Mouse (Mus musculus) neural tube, embryonic 11.5 days (tissue): ENCODE data around the gene Glis3. TPM values are rescaled to one million over a fixed set of nuclear protein-coding genes. Genes with fewer than 3 reads are reported as not detected.

Experiments
- ATAC-seq: fragments of 200-750 bp; cut with Nextera tagmentation; 2 replicates; pipeline ENCODE4 v1.8.0; 2017; ENCODE audit warnings: moderate number of reproducible peaks, mild to moderate bottlenecking, moderate TSS enrichment, moderate library complexity; ENCODE audit not compliant: insufficient read depth, low FRiP score, low TSS enrichment
- DNase-seq: peaks from one replicate; pipeline ENCODE4 v3.0.0-alpha.2; 2015; ENCODE audit warnings: low spot score
- H3K27ac ChIP-seq: fragments of 300-500 bp; sonication (generic); 2 replicates; pipeline ENCODE4 v1.5.1; 2014; ENCODE audit warnings: low read depth, mild to moderate bottlenecking, low read length
- H3K27me3 ChIP-seq: fragments of 300-500 bp; sonication (generic); 2 replicates; pipeline ENCODE4 v1.6.1; 2014; ENCODE audit warnings: mild to moderate bottlenecking, low read length, mixed read lengths; ENCODE audit not compliant: control insufficient read depth, insufficient read depth
- H3K36me3 ChIP-seq: fragments of 300-500 bp; sonication (generic); 2 replicates; pipeline ENCODE4 v1.6.1; 2014; ENCODE audit warnings: mild to moderate bottlenecking, low read length, moderate library complexity, mixed read lengths; ENCODE audit not compliant: control insufficient read depth, insufficient read depth
- H3K4me1 ChIP-seq: fragments of 300-500 bp; sonication (generic); 2 replicates; pipeline ENCODE4 v1.6.1; 2014; ENCODE audit warnings: low read length, mixed read lengths; ENCODE audit not compliant: control insufficient read depth, insufficient read depth
- H3K4me2 ChIP-seq: fragments of 300-500 bp; sonication (generic); 2 replicates; pipeline ENCODE4 v1.6.1; 2014; ENCODE audit warnings: low read depth, mild to moderate bottlenecking, moderate library complexity
- H3K4me3 ChIP-seq: fragments of 300-500 bp; sonication (generic); 2 replicates; pipeline ENCODE4 v1.5.1; 2014; ENCODE audit warnings: low read depth, low read length
- H3K9ac ChIP-seq: fragments of 300-500 bp; sonication (generic); 2 replicates; pipeline ENCODE4 v1.6.1; 2014; ENCODE audit warnings: mild to moderate bottlenecking, low read length
- H3K9me3 ChIP-seq: fragments of 300-500 bp; sonication (generic); 2 replicates; pipeline ENCODE4 v1.6.1; 2016; ENCODE audit warnings: low read length; ENCODE audit not compliant: control insufficient read depth
- WGBS: fragments of 180-500 bp; shearing (Covaris S2); extraction: QIAGEN DNeasy Blood & Tissue Kit; methylation state at CpG from one replicate; pipeline ENCODE4 v1.1.7; 2014; 5-methylcytosine and 5-hydroxymethylcytosine counted together
- polyA plus RNA-seq: library from polyadenylated mRNA; unstranded; fragments of >200 nt; fragmentation: Nextera tagmentation; extraction: Ambion mirVana; gene quantifications from 2 replicates; pipeline ENCODE4 v1.2.1, GENCODE M21; 2014

Gene Glis3
- polyA plus RNA-seq, 1 experiment from 2014 or later, result 1.6 TPM

GRCm38 (mm10) chr19:28360884-28361283 lies 319.0 kb downstream of the Glis3 start:
- Histone ChIP-seq H3K27ac (no peak overlapping the region), H3K9ac (no peak overlapping the region), H3K4me3 (no peak overlapping the region), H3K9me3 (no peaks in the 10 kb centered on the region), H3K4me2 (no peak overlapping the region), H3K4me1 (no peaks in the 10 kb centered on the region), H3K36me3 (no peaks in the 10 kb centered on the region), H3K27me3 (no peaks in the 10 kb centered on the region)
- ATAC-seq (no peak), DNase-seq (no peak)
- WGBS, result 89% methylated on average over 4 of the region's 4 CpGs

- no peak for DNase-seq
- no peaks in the 10 kb centered on the region for H3K36me3 ChIP-seq
- H3K4me3 ChIP-seq, result no peak overlapping the region
- no peak overlapping the region for H3K27ac ChIP-seq
- no peaks in the 10 kb centered on the region for H3K4me1 ChIP-seq
- no peak overlapping the region for H3K9ac ChIP-seq
- H3K9me3 ChIP-seq, result no peaks in the 10 kb centered on the region
- ATAC-seq, result no peak
- WGBS, result 87% methylated on average over 9 of the region's 9 CpGs
- H3K27me3 ChIP-seq, result no peaks in the 10 kb centered on the region
- H3K4me2 ChIP-seq, result no peak overlapping the region
These were observed 322.3 kb downstream of the Glis3 start for GRCm38 (mm10) chr19:28357595-28357994.

- no peak; the same call in 1 of the 2 replicates for ATAC-seq
These were observed 328.5 kb downstream of the Glis3 start for GRCm38 (mm10) chr19:28351068-28352066.

GRCm38 (mm10) chr19:28347080-28347825 lies 332.6 kb downstream of the Glis3 start:
- no peaks in the 10 kb centered on the region for H3K4me1 ChIP-seq
- no peaks in the 10 kb centered on the region for H3K36me3 ChIP-seq
- no peak overlapping the region for H3K4me3 ChIP-seq
- H3K9ac ChIP-seq, result no peak overlapping the region
- WGBS, result 56% methylated on average over 13 of the region's 13 CpGs
- H3K27ac ChIP-seq, result no peak overlapping the region
- H3K27me3 ChIP-seq, result no peaks in the 10 kb centered on the region
- no peak for DNase-seq
- H3K9me3 ChIP-seq, result no peaks in the 10 kb centered on the region
- no peak overlapping the region for H3K4me2 ChIP-seq
- ATAC-seq, result no peak

More at GRCm38 (mm10) chr19:28351068-28352066, 328.5 kb downstream of the Glis3 start:
- no peaks in the 10 kb centered on the region for H3K27me3 ChIP-seq
- H3K4me1 ChIP-seq, result no peaks in the 10 kb centered on the region
- no peak overlapping the region for H3K27ac ChIP-seq
- H3K36me3 ChIP-seq, result no peaks in the 10 kb centered on the region
- no peak overlapping the region for H3K4me2 ChIP-seq
- no peak overlapping the region for H3K4me3 ChIP-seq
- WGBS, result 70% methylated on average over 13 of the region's 13 CpGs
- DNase-seq, result no peak
- H3K9me3 ChIP-seq, result no peaks in the 10 kb centered on the region
- no peak overlapping the region for H3K9ac ChIP-seq

GRCm38 (mm10) chr19:28343640-28344039 lies 336.2 kb downstream of the Glis3 start:
- 93% methylated on average over 7 of the region's 7 CpGs for WGBS
- Histone ChIP-seq H3K9me3 (no peaks in the 10 kb centered on the region), H3K27me3 (no peaks in the 10 kb centered on the region), H3K36me3 (no peaks in the 10 kb centered on the region), H3K4me1 (no peaks in the 10 kb centered on the region), H3K27ac (no peak overlapping the region), H3K4me3 (no peak overlapping the region), H3K9ac (no peak overlapping the region), H3K4me2 (no peak overlapping the region)
- ATAC-seq, result no peak
- DNase-seq, result no peak

GRCm38 (mm10) chr19:28337574-28337973 lies 342.3 kb downstream of the Glis3 start:
- no peak overlapping the region for H3K27ac ChIP-seq
- DNase-seq (no peak), ATAC-seq (no peak)
- 66% methylated on average over 3 of the region's 3 CpGs for WGBS
- H3K4me1 ChIP-seq, result peaks cover 12% of the 10 kb centered on the region
- H3K36me3 ChIP-seq, result no peaks in the 10 kb centered on the region
- H3K9me3 ChIP-seq, result no peaks in the 10 kb centered on the region
- H3K4me3 ChIP-seq, result no peak overlapping the region
- no peak overlapping the region for H3K4me2 ChIP-seq
- no peaks in the 10 kb centered on the region for H3K27me3 ChIP-seq
- H3K9ac ChIP-seq, result no peak overlapping the region

- no peak overlapping the region for H3K27ac ChIP-seq
- no peak for ATAC-seq
- no peaks in the 10 kb centered on the region for H3K27me3 ChIP-seq
- no peaks in the 10 kb centered on the region for H3K36me3 ChIP-seq
- H3K9ac ChIP-seq, result no peak overlapping the region
- H3K4me2 ChIP-seq, result no peak overlapping the region
- no peaks in the 10 kb centered on the region for H3K9me3 ChIP-seq
- 60% methylated on average over 4 of the region's 4 CpGs for WGBS
- peaks cover 12% of the 10 kb centered on the region for H3K4me1 ChIP-seq
- H3K4me3 ChIP-seq, result no peak overlapping the region
- no peak for DNase-seq
These were observed 343.0 kb downstream of the Glis3 start for GRCm38 (mm10) chr19:28336651-28337510.

- H3K9ac ChIP-seq, result no peak overlapping the region
- WGBS, result 73% methylated on average over 8 of the region's 8 CpGs
- H3K4me2 ChIP-seq, result no peak overlapping the region
- no peak for DNase-seq
- H3K27me3 ChIP-seq, result no peaks in the 10 kb centered on the region
- no peaks in the 10 kb centered on the region for H3K36me3 ChIP-seq
- H3K9me3 ChIP-seq, result no peaks in the 10 kb centered on the region
- no peak overlapping the region for H3K4me3 ChIP-seq
- H3K27ac ChIP-seq, result no peak overlapping the region
- ATAC-seq, result no peak
- peaks cover 12% of the 10 kb centered on the region for H3K4me1 ChIP-seq
These were observed 344.0 kb downstream of the Glis3 start for GRCm38 (mm10) chr19:28335890-28336289.
